Mouse (Mus musculus) embryonic stem cell, embryonic (primary cell): Measurements from ENCODE around the gene Zfp131.
"Not testable (repeated sequence)": the region's sequence is repeated elsewhere in the genome, so short reads cannot be mapped to it uniquely, and the experiment has no call there.

ENCODE experiments used
- CTCF ChIA-PET, 4 experiments: fragments of 300-600 bp in 2 of 4; fragments of 350-600 bp in 2 of 4; sonication (Branson Sonifier 250); formaldehyde crosslinking; loops; one replicate each; lab custom pipeline; 2022; ENCODE audit warnings: inconsistent platforms in 2 of 4; lab: Charles Lee
- POLR2A ChIA-PET, 4 experiments: fragments of 300-600 bp in 2 of 4; fragments of 350-600 bp in 2 of 4; sonication (Branson Sonifier 250); formaldehyde crosslinking; loops; one replicate each; lab custom pipeline; 2022; ENCODE audit warnings: antibody characterized with exemption in 4 of 4, inconsistent platforms in 1 of 4; lab: Charles Lee

Zfp131 gene

DNA sequence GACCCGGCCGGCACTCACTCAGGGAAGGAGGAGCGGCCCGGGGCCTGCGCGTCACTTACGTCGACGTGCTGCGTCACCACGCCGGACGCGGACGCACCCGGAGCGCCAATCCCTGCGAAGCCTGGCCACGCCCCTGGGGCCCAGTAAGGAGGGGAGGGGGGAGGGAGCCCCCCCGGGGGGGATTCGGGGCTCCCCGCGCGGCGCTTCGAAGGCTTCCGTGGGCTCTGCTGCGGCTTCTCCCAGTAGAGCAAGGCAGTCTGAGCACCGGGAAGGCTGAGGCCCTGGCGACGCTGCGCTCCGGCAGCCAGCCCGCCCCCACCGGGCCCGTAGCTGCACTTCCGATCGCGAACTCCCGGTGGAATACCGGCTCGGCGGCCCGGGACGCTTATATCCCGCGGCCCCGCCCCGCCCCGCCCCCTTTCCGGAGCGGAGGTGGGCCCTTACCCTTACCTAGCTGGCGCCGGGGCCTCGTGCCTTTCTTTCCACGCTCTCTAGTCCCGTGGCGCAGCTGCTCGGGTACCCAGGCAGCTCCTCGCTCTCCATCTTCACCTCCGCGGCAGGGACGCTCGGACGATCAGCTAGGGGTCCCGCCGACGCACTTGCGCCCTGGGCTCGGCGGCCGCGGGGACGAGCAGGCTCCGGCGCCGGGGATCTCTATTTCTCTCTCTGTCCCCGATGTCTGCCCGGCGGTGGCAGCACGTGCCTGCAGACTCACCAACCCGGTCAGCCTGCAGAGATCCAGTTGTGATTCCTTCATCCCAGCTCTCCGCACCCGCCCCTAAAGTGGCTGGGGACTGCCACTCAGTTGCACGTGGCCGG lies at the start of gene Zfp131:
TSS of gene Zfp131 (minus strand) at position 129 of the 819 bp plus-strand sequence.
- ChIA-PET POLR2A (interaction anchor here (0.7 to 3.0 kb wide), 23 partner anchors 10 to 106 kb away, joined by 3 to 14 read pairs (median 3); partner anchors contain the start of genes Nim1k (in 4 of the 4) and Hmgcs1 (in 2 of the 4)), CTCF (interaction anchor here in 3 of 4 experiments (0.5 to 1.3 kb wide), 3 partner anchors 10 to 1474 kb away, joined by 3 to 8 read pairs (median 4); no protein-coding TSS in a partner anchor)

DNA sequence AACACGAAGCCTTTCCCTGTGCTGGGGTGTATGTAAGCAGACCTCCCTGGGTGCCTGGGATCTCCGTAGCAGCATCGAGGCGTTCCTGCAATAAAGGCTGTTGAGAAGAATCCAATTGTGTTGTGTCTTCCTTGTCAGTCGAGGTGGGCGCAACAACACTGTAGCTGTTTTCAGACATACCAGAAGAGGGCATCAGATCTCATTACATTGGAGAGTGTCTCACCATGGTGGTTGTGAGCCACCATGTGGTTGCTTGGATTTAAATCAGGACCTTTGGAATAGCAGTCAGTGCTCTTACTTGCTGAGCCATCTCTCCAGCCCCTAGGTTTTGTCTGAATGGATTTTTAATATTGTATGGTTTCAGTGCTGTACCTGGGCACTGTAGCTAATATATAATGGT lies 49.3 kb upstream of the Zfp131 start:
- POLR2A ChIA-PET, result not testable (repeated sequence)
- CTCF ChIA-PET, result interaction anchor here in 1 of 4 experiments (0.6 kb wide), 1 partner anchor 766 kb away, joined by 4 read pairs; no protein-coding TSS in a partner anchor

DNA sequence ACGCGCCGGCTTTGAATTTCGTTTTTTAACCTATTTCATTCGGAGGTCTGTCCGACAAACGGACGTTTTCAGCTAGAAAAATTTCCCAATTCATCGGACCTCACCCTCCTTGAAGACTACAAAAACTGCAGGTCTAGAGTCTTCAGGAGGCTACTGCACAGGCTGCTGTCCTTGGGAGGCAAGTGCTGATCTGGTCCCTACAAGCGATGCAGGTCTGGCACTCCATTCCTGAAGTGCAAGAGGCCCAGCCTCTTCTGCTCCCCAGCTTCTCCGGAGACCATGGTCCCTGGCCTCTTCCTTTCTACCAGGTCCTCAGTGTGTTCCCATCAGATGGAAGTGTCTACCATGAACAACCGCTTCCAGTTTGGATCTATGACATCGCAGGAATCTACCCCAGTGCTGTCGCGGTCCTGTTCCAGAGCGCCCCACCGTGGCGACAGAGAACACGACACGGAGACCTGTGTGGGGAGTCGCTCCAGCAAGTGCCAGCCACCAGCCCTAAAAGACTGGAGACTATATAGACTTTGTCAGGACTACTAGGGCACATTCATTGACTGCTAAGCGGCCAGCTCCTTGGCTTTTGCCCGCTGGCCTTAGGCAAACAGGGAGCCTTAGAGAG lies 47.1 kb upstream of the Zfp131 start:
- POLR2A ChIA-PET, result not testable (repeated sequence)

DNA sequence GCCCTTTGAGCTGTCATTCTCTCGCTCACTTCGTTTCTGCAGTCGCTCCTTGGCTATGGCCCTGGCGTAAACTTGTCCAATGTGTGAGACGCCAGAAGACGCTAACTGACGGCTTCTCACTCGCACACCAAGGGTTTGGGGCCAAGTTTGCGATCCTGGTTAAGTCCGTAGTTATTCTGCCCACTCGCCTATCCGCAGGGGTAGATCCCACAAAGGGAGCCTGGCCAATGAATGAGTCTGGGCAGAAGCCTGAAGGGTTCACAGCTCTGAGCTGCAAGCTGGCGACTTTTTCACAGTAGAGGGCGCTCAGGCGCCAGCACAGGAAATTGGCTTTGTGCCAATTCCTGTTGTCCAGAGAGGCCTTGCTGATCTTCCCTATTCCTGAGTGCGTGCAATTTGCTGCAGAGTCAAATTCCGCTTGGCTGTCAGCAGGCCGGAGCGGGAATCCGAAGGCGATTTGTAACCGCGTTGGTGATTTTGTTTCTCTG lies 45.7 kb upstream of the Zfp131 start:
- CTCF ChIA-PET, result not testable (repeated sequence)

More for the DNA sequence above, 47.1 kb upstream of the Zfp131 start:
- CTCF ChIA-PET, result not testable (repeated sequence)

DNA sequence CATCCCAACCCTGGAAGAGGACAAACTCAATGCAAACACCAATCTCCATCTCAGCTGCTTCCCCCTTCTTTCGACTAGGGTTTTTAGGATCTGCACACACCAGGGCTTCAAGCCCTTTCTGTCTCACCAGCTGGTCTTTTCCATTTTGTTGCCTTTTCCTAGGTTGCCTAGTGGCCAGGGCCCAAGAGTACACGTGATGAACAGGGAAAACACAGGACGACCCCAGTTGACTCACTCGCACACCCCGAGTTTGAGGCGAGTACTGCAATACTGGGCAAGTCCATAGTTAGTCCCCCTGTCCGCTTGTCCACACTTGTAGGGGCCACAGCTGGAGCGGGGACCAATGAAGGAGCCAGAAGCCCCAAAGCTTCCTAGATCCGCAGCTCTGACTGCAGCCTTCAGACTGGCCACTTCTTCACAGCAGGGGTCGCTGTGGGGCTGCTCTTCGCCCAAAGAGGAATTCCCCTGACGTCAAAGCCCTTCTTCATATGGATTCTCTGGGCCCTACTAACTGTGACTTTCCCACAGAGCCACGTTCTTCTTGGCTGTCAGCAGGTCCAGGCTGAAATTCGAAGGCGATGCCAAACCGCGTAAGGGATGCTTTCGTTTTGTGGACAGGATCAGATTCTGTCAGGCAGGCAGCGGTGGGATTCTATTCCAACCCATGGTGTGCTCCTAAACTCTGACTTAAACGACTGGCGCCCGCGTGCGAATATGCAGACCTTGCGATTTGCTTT lies 44.8 kb upstream of the Zfp131 start, which contains the start of gene D13Ertd608e:
TSS of gene D13Ertd608e (plus strand) at position 687 of the 737 bp plus-strand sequence.
- CTCF ChIA-PET, result interaction anchor here in 1 of 4 experiments (0.7 kb wide), 1 partner anchor 119 kb away, joined by 3 read pairs; no protein-coding TSS in a partner anchor
- POLR2A ChIA-PET, result not testable (repeated sequence)

More for the DNA sequence above, 45.7 kb upstream of the Zfp131 start:
- POLR2A ChIA-PET, result not testable (repeated sequence)

DNA sequence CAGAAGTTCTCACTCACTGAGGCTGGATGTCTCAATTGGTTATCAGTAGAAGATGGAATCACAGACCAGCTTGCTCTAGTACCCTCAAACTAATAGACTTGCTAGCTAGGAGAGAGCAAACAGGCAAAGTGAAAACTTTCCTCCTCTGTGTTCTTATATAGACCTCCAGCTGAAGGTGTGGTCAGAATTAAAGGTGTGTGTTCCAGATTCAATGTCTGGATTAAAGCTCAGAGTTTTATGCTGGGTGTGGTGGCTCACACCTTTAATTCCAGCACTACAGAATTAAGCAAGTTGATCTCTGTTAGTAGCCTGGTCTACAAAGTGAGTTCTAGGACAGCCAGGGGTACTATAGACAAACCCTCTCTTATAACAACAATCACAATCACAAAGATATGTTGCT lies 39.4 kb upstream of the Zfp131 start, which contains the start of gene AF067063:
TSS of gene AF067063 (minus strand) at position 101 of the 400 bp plus-strand sequence.
- CTCF ChIA-PET, result not testable (repeated sequence)

DNA sequence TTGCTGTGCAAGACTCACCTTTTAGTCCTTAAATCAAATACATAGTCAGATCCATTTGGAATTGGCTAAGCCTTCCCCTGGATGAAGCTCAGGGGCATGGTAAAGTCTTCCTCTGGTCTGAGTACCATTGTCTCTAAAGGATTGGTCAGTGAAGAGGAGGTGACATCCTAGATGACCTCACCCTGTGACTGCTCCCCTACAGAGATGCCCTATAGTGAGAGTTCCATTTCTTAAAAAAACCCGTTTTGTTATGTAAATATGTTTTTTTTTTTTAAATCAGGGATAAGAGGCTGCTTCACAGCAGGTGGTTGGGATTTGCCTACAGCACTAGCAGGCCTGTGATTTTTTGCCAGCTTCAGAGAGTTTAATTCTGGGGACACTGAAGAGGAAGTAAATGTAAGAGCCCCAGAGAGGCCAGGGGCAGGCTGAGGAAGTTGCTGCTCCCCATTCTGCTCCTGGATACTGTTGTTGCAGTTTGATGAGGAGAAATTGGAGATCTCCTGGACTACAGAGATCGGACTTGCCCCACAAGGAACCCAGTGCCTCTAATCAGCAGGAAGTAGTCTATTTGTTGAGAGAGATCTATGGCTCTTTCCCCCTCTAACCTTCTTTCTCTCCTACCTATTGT lies 27.0 kb upstream of the Zfp131 start:
- POLR2A ChIA-PET, result no interaction called here
- CTCF ChIA-PET, result interaction anchor here in 1 of 4 experiments (3.1 kb wide), 1 partner anchor 17 kb away, joined by 12 read pairs; no protein-coding TSS in a partner anchor

More for the DNA sequence above, 39.4 kb upstream of the Zfp131 start, which contains the start of gene AF067063:
- POLR2A ChIA-PET, result not testable (repeated sequence)

DNA sequence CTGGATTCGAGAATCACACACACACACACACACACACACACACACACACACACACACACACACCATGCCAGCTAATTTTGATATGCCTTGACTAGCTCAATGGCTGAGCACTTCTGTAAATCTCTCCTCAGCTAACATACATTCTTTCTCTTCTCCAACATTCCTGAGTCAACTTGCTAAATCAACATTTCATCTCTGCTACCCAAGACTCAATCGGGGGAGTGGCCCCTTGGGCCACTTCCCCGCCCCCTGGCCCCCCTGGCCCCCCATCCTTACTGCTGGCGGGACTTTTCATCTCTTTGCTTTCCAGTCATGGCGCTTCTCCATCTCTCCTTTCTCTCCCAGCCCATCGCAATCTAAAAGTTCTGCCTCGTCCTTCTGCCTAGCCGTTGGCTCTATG lies 26.1 kb upstream of the Zfp131 start:
- CTCF ChIA-PET, result interaction anchor here in 1 of 4 experiments (3.1 kb wide), 1 partner anchor 16 kb away, joined by 12 read pairs; no protein-coding TSS in a partner anchor
- POLR2A ChIA-PET, result no interaction called here

DNA sequence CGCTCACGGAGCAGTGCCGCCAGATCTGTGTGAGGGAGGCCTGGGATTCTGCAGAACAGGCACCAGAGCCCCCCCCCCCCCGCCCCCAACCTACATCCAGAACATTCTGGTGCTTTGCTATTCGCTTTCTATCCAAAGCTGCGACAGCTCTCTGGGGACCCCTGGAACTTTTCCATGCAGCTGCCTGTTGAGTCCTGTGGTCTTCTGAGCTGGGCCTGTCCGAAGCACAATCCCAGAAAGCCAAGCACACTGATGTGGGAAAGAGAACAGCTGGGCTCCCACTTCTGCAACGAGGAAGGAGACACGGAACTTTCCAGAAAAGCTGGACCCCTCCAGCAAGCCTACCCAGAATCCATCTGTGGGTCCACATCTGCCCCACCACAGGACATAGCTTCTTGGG lies 19.3 kb upstream of the Zfp131 start:
- ChIA-PET CTCF (interaction anchor here in 3 of 4 experiments (0.5 to 2.6 kb wide), 4 partner anchors 9 to 350 kb away, joined by 3 to 16 read pairs (median 6); no protein-coding TSS in a partner anchor), POLR2A (interaction anchor here in 1 of 4 experiments (1.6 kb wide), 1 partner anchor 9 kb away, joined by 4 read pairs; no protein-coding TSS in a partner anchor)

DNA sequence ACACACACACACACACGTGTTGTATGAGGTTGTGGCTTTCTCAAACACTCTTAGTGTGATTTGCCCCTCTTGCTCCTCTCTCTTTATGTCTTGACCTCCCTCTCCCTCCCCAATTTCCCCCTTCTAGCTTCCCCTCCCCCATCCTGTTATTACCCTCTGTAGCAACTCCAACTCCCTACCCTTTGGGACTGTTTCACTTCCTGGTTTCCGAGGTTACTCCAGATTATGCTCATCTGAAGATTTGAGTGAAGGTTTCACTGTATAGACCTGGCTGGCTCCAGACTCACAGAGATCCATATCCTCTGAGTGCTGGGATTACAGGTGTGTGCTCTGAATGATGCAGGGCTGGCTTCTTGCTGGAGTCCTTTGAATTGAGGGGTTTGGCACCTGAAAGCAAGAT lies 18.2 kb upstream of the Zfp131 start:
- CTCF ChIA-PET, result interaction anchor here in 1 of 4 experiments (2.6 kb wide), 1 partner anchor 8 kb away, joined by 16 read pairs; no protein-coding TSS in a partner anchor
- POLR2A ChIA-PET, result no interaction called here

DNA sequence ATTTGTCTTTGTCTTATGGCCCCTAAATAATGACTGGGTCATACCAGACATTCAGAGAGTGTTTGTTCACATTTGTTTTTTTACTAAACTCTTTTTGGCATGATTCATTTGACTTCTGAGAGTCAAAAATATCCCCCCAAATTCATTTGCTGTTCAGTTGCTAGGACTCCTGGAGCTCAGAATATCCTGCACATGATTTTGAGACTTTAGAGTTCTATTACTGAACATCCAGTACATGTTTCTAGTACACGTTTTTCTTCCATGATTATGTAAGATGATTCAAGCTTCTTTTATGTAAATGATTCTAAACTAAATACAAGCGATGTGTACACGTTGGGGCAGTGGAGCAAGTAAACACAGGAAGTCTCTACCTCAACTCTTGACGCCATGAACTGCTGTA lies 7.0 kb upstream of the Zfp131 start:
- CTCF ChIA-PET, result no interaction called here
- POLR2A ChIA-PET, result no interaction called here

DNA sequence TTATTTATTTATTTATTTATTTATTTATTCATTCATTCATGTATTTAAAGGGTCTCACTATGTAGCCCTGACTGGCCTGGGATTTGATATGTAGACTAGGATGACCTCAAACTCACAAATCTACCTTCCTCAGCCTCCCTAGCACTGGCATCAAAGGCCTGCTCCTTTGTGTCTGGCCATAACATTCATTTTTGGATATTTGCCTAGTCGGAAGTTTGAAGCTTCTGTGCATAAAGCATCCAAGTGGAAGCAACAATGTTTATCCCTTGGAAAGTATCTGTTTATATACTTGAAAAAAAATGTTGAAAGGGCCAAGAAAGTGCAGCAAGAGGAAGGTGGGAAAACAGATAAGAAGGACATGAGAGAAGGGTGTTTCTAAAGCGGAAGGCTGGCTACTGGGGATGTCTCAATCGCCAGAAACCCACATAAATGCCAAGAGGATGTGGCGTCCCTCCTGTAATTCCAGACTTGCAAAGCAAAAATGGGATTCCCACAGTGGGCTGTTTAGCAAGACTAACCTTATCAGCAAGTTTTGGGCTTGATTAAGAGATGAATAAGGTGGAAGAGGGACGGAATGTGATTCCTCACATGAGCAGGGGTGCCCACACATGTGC lies 2.2 kb upstream of the Zfp131 start:
- ChIA-PET CTCF (interaction anchor here in 1 of 4 experiments (1.2 kb wide), 1 partner anchor 8 kb away, joined by 6 read pairs; no protein-coding TSS in a partner anchor), POLR2A (interaction anchor here in 2 of 4 experiments (0.8 to 2.0 kb wide), 3 partner anchors 15 to 112 kb away, joined by 3 to 4 read pairs (median 3); no protein-coding TSS in a partner anchor)

DNA sequence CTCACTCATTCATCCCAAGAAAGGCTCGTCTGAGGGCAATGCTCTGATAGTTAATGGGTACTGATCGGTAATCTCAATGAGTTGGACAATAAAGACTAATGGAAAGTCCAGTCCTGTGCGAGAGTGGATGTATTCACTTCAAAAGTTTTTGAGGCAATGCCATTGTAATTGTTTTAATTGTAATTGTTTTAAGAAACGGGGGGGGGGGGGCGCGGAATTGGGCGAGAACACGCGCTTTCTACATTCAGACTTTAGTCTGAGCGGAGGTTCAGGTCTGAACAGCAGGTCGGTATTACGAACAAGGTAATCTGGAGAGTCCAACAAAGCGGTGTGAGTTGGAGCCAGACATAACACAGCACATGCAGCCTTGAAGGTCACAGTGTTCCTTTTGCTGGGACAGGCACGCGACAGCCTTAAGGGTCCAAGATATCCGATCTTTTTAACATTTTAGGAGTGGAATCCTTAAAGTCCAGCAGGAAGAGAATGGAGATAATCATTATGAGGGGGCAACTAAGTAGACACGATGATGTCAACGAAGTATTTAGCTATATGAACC lies 969 bp upstream of the Zfp131 start:
- ChIA-PET CTCF (interaction anchor here in 2 of 4 experiments (0.6 to 1.3 kb wide), 3 partner anchors 9 to 1474 kb away, joined by 3 to 8 read pairs (median 6); no protein-coding TSS in a partner anchor), POLR2A (interaction anchor here (0.7 to 3.0 kb wide), 22 partner anchors 14 to 107 kb away, joined by 3 to 14 read pairs (median 4); partner anchors contain the start of genes Nim1k (in 3 of the 4) and Hmgcs1 (in 2 of the 4))

DNA sequence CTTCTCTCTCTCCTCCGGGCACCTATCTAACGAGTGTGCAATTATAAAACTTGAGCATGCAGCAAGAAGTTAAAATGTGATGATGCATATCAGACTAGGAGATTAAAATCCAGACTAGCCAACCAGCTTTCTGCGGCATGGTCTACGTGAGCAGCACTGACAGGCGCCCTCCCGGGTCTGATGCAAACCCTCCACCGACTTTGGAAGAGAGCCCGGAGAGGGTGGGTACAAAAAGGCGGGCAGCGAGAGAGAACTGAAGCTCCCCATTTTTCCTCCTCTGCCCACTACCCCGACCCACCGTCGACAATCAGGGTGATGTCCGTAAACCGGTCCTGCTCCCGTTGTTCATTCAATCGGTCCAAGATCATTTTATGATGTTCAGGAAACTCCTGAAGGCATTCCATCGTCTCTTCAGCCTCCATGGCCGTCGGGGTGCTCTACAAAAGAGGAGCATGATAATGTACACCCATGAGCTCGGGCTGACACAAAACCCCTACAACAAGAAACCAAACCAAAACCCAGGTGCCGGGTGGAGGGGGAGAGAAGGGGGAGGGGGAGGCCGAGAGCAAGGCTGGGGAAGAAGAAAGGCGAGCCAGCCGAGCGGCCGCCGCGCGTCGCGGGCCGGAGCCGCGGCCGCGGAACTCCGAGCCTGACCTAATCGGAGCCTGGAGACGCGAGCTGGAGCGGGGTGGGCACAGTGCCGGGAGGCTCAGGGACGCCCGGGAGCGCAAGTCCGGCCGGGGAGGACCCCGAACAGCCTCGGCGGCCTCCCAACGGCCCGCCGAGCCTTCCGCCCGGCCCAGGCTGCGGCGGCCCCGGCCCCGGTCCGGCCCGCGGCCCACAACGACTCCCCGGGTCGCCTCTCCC lies 605 bp downstream of the Zfp131 start:
- CTCF ChIA-PET, result interaction anchor here in 2 of 4 experiments (0.6 to 1.3 kb wide), 2 partner anchors 11 to 1053 kb away, joined by 4 to 8 read pairs (median 5); no protein-coding TSS in a partner anchor
- POLR2A ChIA-PET, result interaction anchor here (0.6 to 3.0 kb wide), 26 partner anchors 9 to 102 kb away, joined by 3 to 14 read pairs (median 3); partner anchors contain the start of genes Nim1k (in 4 of the 4) and Hmgcs1 (in 2 of the 4)

DNA sequence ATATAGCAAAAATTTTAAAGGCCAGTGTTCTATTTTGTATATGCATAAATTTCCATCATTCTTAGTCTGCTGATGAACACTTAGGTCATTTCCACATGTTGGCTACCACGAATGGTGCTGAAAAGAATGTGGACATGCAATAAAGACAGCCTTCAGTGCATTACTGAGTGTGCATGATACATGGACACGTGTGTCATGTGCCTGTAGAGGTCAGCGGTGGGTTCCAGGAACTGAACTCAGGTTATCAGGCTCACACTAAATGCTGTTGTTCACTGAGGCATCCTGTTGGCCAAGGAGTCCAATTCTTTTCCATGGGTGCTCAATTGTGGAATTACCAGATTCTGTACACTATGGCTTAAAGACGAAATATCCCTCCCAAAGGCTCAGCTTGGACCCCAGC lies 7.1 kb downstream of the Zfp131 start:
- ChIA-PET POLR2A (no interaction called here), CTCF (interaction anchor here in 1 of 4 experiments (0.6 kb wide), 1 partner anchor 13 kb away, joined by 5 read pairs; no protein-coding TSS in a partner anchor)
